Mouse (Mus musculus): ENCODE data around the gene Tmem234. TPM values are rescaled to one million over a fixed set of nuclear protein-coding genes. Genes with fewer than 3 reads are reported as not detected.
A peak's percentile ranks its signal among the peaks of the same experiment; 100 is the strongest.

Gene Tmem234
- polyA plus RNA-seq, 2 experiments, result 84.2 to 108 TPM

GRCm38 (mm10) chr4:129573093-129573370 is 27.4 kb upstream of the Tmem234 start:
- WGBS (ENCODE audit: insufficient replicate concordance), result 78% methylated on average over 4 of the region's 4 CpGs

DNA sequence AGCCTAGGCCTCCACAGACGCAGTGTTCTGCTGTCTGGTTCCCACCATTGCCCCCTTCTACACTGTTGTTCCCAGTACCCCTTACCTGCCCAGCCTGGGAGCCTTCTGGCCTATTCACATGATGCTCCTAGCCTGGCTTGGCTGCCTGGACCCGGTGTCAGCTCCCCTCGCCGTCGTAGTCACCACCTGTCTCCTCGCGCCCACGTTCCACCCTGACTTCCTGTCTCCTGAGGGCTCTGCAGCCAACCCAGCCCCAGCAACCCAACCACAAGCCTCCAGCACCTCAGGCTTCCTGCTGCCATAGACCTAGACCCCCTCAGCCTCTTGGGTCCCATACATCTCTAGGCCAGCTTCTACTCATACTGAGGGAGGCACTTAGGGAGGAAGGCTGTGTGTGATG is 27.0 kb upstream of the Tmem234 start, which contains the start of gene Lck:
Lck (minus strand) TSS at position 212 of the 400 bp plus-strand sequence.
- no peak within 1 kb of the TSS for H3K4me2 ChIP-seq (ENCODE audit: low read depth)
- H3K27ac ChIP-seq, result no peak within 1 kb of the TSS
- H3K9ac ChIP-seq (replicated peaks), result no peak within 1 kb of the TSS
- TF ChIP-seq CTCF (IDR thresholded peaks at IDR 0.05; ENCODE audit: low read depth), result no peak
- TF ChIP-seq EP300 (IDR thresholded peaks at IDR 0.05; ENCODE audit: low read depth), result no peak
- ATAC-seq (ENCODE audit: insufficient read depth) (no peak), DNase-seq (ENCODE audit: low read depth in 3 of 3, low spot score in 3 of 3) (no peak)
- 40% methylated on average over 8 of the region's 8 CpGs for WGBS (ENCODE audit: insufficient replicate concordance)
- H3K4me3 ChIP-seq (ENCODE audit: insufficient read depth in 1 of 2, low read depth in 2 of 2, low read length in 2 of 2), result no peak within 1 kb of the TSS
- H3K27me3 ChIP-seq (ENCODE audit: control insufficient read depth, insufficient read depth, low read length), result no peaks in the 10 kb centered on the region
- no peaks in the 10 kb centered on the region for H3K9me3 ChIP-seq (ENCODE audit: control insufficient read depth, low read length)
- peaks cover 0 to 2% of the 10 kb centered on the region in 2 experiments; a peak in 2 of 4 replicates for H3K4me1 ChIP-seq (replicated peaks; ENCODE audit: control insufficient read depth in 2 of 2, insufficient read depth in 2 of 2, low read length in 1 of 2)
- H3K36me3 ChIP-seq (replicated peaks; ENCODE audit: control insufficient read depth, insufficient read depth, low read depth), result no peaks in the 10 kb centered on the region

More at GRCm38 (mm10) chr4:129573093-129573370, 27.4 kb upstream of the Tmem234 start:
- no peak overlapping the region for H3K4me2 ChIP-seq (ENCODE audit: low read depth)
- no peak overlapping the region for H3K9ac ChIP-seq (replicated peaks)
- TF ChIP-seq CTCF (IDR thresholded peaks at IDR 0.05; ENCODE audit: low read depth) (no peak), EP300 (IDR thresholded peaks at IDR 0.05; ENCODE audit: low read depth) (no peak)
- H3K27me3 ChIP-seq (ENCODE audit: control insufficient read depth, insufficient read depth, low read length), result no peaks in the 10 kb centered on the region
- no peak overlapping the region for H3K27ac ChIP-seq
- ATAC-seq (ENCODE audit: insufficient read depth) (no peak), DNase-seq (ENCODE audit: low read depth in 3 of 3, low spot score in 3 of 3) (no peak)
- no peaks in the 10 kb centered on the region for H3K9me3 ChIP-seq (ENCODE audit: control insufficient read depth, low read length)
- H3K36me3 ChIP-seq (replicated peaks; ENCODE audit: control insufficient read depth, insufficient read depth, low read depth), result no peaks in the 10 kb centered on the region
- peaks cover 0 to 2% of the 10 kb centered on the region in 2 experiments; a peak in 2 of 4 replicates for H3K4me1 ChIP-seq (replicated peaks; ENCODE audit: control insufficient read depth in 2 of 2, insufficient read depth in 2 of 2, low read length in 1 of 2)
- H3K4me3 ChIP-seq (ENCODE audit: insufficient read depth in 1 of 2, low read depth in 2 of 2, low read length in 2 of 2), result no peak overlapping the region

GRCm38 (mm10) chr4:129575171-129575844 is 25.2 kb upstream of the Tmem234 start:
- Histone ChIP-seq H3K27me3 (ENCODE audit: control insufficient read depth, insufficient read depth, low read length) (no peaks in the 10 kb centered on the region), H3K4me3 (ENCODE audit: insufficient read depth in 1 of 2, low read depth in 2 of 2, low read length in 2 of 2) (no peak overlapping the region), H3K4me2 (ENCODE audit: low read depth) (peak overlapping the region; percentile 18; the same call in 1 of the 2 replicates), H3K36me3 (replicated peaks; ENCODE audit: control insufficient read depth, insufficient read depth, low read depth) (no peaks in the 10 kb centered on the region), H3K9me3 (ENCODE audit: control insufficient read depth, low read length) (no peaks in the 10 kb centered on the region), H3K4me1 (replicated peaks; ENCODE audit: control insufficient read depth in 2 of 2, insufficient read depth in 2 of 2, low read length in 1 of 2) (peaks cover 0 to 4% of the 10 kb centered on the region in 2 experiments; a peak in 2 of 4 replicates), H3K9ac (replicated peaks) (no peak overlapping the region), H3K27ac (no peak overlapping the region)
- WGBS (ENCODE audit: insufficient replicate concordance), result 18% methylated on average over 7 of the region's 8 CpGs
- ATAC-seq (ENCODE audit: insufficient read depth) (no peak), DNase-seq (ENCODE audit: low read depth in 3 of 3, low spot score in 3 of 3) (no peak)
- no peak for TF ChIP-seq EP300 (IDR thresholded peaks at IDR 0.05; ENCODE audit: low read depth)
- TF ChIP-seq CTCF (IDR thresholded peaks at IDR 0.05; ENCODE audit: low read depth), result no peak

DNA sequence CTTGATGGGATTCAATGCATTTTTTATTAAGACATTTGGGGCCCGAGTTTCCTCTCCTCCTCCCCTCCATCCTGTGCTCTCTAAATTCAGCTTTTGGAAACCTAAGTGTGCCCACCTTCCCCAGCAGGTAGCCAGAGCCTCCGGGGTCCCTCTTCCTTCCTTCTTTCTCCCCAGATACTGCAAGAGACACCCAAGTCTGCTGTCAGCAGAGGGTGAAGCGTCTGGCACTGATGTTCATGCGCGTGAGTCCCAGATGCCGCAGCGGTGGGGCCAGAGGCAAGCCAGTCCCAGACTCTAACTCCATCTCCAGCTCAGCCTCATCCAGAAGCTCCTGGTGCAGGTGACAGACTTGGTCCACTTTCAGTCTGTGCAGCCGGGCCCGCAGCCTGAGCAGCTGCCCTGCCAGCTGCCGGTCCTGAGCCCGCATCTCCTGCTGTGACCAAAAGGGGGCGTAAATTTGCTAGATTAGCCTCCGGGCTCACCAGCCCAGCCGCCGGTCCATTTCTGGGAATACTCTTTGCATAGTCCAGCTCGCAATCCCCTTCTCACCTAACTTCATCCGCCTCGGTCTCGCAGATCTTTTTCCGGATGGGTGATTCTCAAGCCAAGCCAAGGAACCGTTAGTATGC is 23.5 kb upstream of the Tmem234 start:
- ATAC-seq (ENCODE audit: insufficient read depth), result no peak
- peak overlapping the region in 1 of 2 experiments; percentile 5; a peak in 1 of 4 replicates for H3K4me3 ChIP-seq (ENCODE audit: insufficient read depth in 1 of 2, low read depth in 2 of 2, low read length in 2 of 2)
- no peak overlapping the region for H3K9ac ChIP-seq (replicated peaks)

GRCm38 (mm10) chr4:129577688-129578087 is 22.8 kb upstream of the Tmem234 start:
- no peak for ATAC-seq (ENCODE audit: insufficient read depth)
- Histone ChIP-seq H3K4me1 (replicated peaks; ENCODE audit: control insufficient read depth in 2 of 2, insufficient read depth in 2 of 2, low read length in 1 of 2) (peaks cover 0 to 4% of the 10 kb centered on the region in 2 experiments; a peak in 2 of 4 replicates), H3K9me3 (ENCODE audit: control insufficient read depth, low read length) (no peaks in the 10 kb centered on the region), H3K36me3 (replicated peaks; ENCODE audit: control insufficient read depth, insufficient read depth, low read depth) (no peaks in the 10 kb centered on the region), H3K9ac (replicated peaks) (no peak overlapping the region), H3K27me3 (ENCODE audit: control insufficient read depth, insufficient read depth, low read length) (no peaks in the 10 kb centered on the region), H3K27ac (no peak overlapping the region), H3K4me3 (ENCODE audit: insufficient read depth in 1 of 2, low read depth in 2 of 2, low read length in 2 of 2) (no peak overlapping the region), H3K4me2 (ENCODE audit: low read depth) (no peak overlapping the region)
- DNase-seq (ENCODE audit: low read depth in 3 of 3, low spot score in 3 of 3), result no peak
- TF ChIP-seq EP300 (IDR thresholded peaks at IDR 0.05; ENCODE audit: low read depth) (no peak), CTCF (IDR thresholded peaks at IDR 0.05; ENCODE audit: low read depth) (no peak)
- WGBS (ENCODE audit: insufficient replicate concordance), result 69% methylated on average over 7 of the region's 7 CpGs

More for the DNA sequence above, 23.5 kb upstream of the Tmem234 start:
- Histone ChIP-seq H3K4me2 (ENCODE audit: low read depth) (no peak overlapping the region), H3K36me3 (replicated peaks; ENCODE audit: control insufficient read depth, insufficient read depth, low read depth) (no peaks in the 10 kb centered on the region), H3K4me1 (replicated peaks; ENCODE audit: control insufficient read depth in 2 of 2, insufficient read depth in 2 of 2, low read length in 1 of 2) (peaks cover 0 to 4% of the 10 kb centered on the region in 2 experiments; a peak in 2 of 4 replicates), H3K27ac (no peak overlapping the region), H3K9me3 (ENCODE audit: control insufficient read depth, low read length) (no peaks in the 10 kb centered on the region), H3K27me3 (ENCODE audit: control insufficient read depth, insufficient read depth, low read length) (no peaks in the 10 kb centered on the region)
- TF ChIP-seq CTCF (IDR thresholded peaks at IDR 0.05; ENCODE audit: low read depth) (peak; percentile 82), EP300 (IDR thresholded peaks at IDR 0.05; ENCODE audit: low read depth) (no peak)
- no peak for DNase-seq (ENCODE audit: low read depth in 3 of 3, low spot score in 3 of 3)
- WGBS (ENCODE audit: insufficient replicate concordance), result 32% methylated on average over 21 of the region's 21 CpGs

All from liver, embryonic 14.5 days (tissue).